Mouse (Mus musculus): ENCODE measurements around the gene Fam43a. TPM values are rescaled to one million over a fixed set of nuclear protein-coding genes. Genes with fewer than 3 reads are reported as not detected.

Fam43a gene
- polyA plus RNA-seq, 1 experiment from 2014 or later: 7.2 TPM

- DNase-seq (ENCODE audit: low spot score): no peak
- 34% methylated on average over 7 of the region's 7 CpGs for WGBS
- no peaks in the 10 kb centered on the region for H3K9me3 ChIP-seq (ENCODE audit: control insufficient read depth, low read length)
- 0 out of 2 replicates have a peak, but pooled peaks cover 3% of the 10 kb centered on the region for H3K4me1 ChIP-seq (replicated peaks; ENCODE audit: control insufficient read depth, insufficient read depth, low read length)
- ATAC-seq (replicated peaks; ENCODE audit: low FRiP score): no peak
- no peaks in the 10 kb centered on the region for H3K36me3 ChIP-seq (ENCODE audit: control insufficient read depth, insufficient read depth, low read length)
- H3K9ac ChIP-seq (ENCODE audit: low read depth, low read length): no peak overlapping the region
- H3K27me3 ChIP-seq (replicated peaks; ENCODE audit: control insufficient read depth, insufficient read depth, low read length): no peaks in the 10 kb centered on the region
- no peak overlapping the region for H3K27ac ChIP-seq (ENCODE audit: low read depth, low read length)
- H3K4me3 ChIP-seq (ENCODE audit: low read depth, low read length): no peak overlapping the region
- H3K4me2 ChIP-seq: no peak overlapping the region
Measured at GRCm38 (mm10) chr16:30590264-30591209, 9.0 kb upstream of the Fam43a start.

GRCm38 (mm10) chr16:30591990-30592389, 7.5 kb upstream of the Fam43a start:
- no peaks in the 10 kb centered on the region for H3K4me1 ChIP-seq (replicated peaks; ENCODE audit: control insufficient read depth, insufficient read depth, low read length)
- 45% methylated on average over 3 of the region's 3 CpGs for WGBS
- ATAC-seq (replicated peaks; ENCODE audit: low FRiP score) (no peak), DNase-seq (ENCODE audit: low spot score) (no peak)
- no peak overlapping the region for H3K27ac ChIP-seq (ENCODE audit: low read depth, low read length)
- no peak overlapping the region for H3K4me3 ChIP-seq (ENCODE audit: low read depth, low read length)
- H3K9me3 ChIP-seq (ENCODE audit: control insufficient read depth, low read length): no peaks in the 10 kb centered on the region
- H3K27me3 ChIP-seq (replicated peaks; ENCODE audit: control insufficient read depth, insufficient read depth, low read length): no peaks in the 10 kb centered on the region
- H3K4me2 ChIP-seq: no peak overlapping the region
- H3K9ac ChIP-seq (ENCODE audit: low read depth, low read length): no peak overlapping the region
- no peaks in the 10 kb centered on the region for H3K36me3 ChIP-seq (ENCODE audit: control insufficient read depth, insufficient read depth, low read length)

- 40% methylated on average over 3 of the region's 3 CpGs for WGBS
- H3K27ac ChIP-seq (ENCODE audit: low read depth, low read length): no peak overlapping the region
Measured at GRCm38 (mm10) chr16:30595356-30595755, 4.2 kb upstream of the Fam43a start.

GRCm38 (mm10) chr16:30595835-30596557, 3.5 kb upstream of the Fam43a start:
- DNase-seq (ENCODE audit: low spot score): no peak
- Histone ChIP-seq H3K9me3 (ENCODE audit: control insufficient read depth, low read length) (no peaks in the 10 kb centered on the region), H3K36me3 (ENCODE audit: control insufficient read depth, insufficient read depth, low read length) (no peaks in the 10 kb centered on the region), H3K4me1 (replicated peaks; ENCODE audit: control insufficient read depth, insufficient read depth, low read length) (peaks cover 5% of the 10 kb centered on the region), H3K4me3 (ENCODE audit: low read depth, low read length) (no peak overlapping the region), H3K4me2 (no peak overlapping the region), H3K27me3 (replicated peaks; ENCODE audit: control insufficient read depth, insufficient read depth, low read length) (peaks cover 16% of the 10 kb centered on the region), H3K27ac (ENCODE audit: low read depth, low read length) (no peak overlapping the region), H3K9ac (ENCODE audit: low read depth, low read length) (no peak overlapping the region)
- no peak for ATAC-seq (replicated peaks; ENCODE audit: low FRiP score)
- 64% methylated on average over 14 of the region's 14 CpGs for WGBS

More at GRCm38 (mm10) chr16:30595356-30595755, 4.2 kb upstream of the Fam43a start:
- no peak overlapping the region for H3K9ac ChIP-seq (ENCODE audit: low read depth, low read length)
- DNase-seq (ENCODE audit: low spot score) (no peak), ATAC-seq (replicated peaks; ENCODE audit: low FRiP score) (no peak)
- no peaks in the 10 kb centered on the region for H3K9me3 ChIP-seq (ENCODE audit: control insufficient read depth, low read length)
- no peak overlapping the region for H3K4me3 ChIP-seq (ENCODE audit: low read depth, low read length)
- no peak overlapping the region for H3K4me2 ChIP-seq
- peaks cover 10% of the 10 kb centered on the region for H3K27me3 ChIP-seq (replicated peaks; ENCODE audit: control insufficient read depth, insufficient read depth, low read length)
- H3K4me1 ChIP-seq (replicated peaks; ENCODE audit: control insufficient read depth, insufficient read depth, low read length): peaks cover 3% of the 10 kb centered on the region; the same call in 1 of the 2 replicates
- H3K36me3 ChIP-seq (ENCODE audit: control insufficient read depth, insufficient read depth, low read length): no peaks in the 10 kb centered on the region

- DNase-seq (ENCODE audit: low spot score): peak; percentile 82
- H3K36me3 ChIP-seq (ENCODE audit: control insufficient read depth, insufficient read depth, low read length): no peaks in the 10 kb centered on the region
- H3K9ac ChIP-seq (ENCODE audit: low read depth, low read length): no peak overlapping the region
- 13% methylated on average over 16 of the region's 16 CpGs for WGBS
- peaks cover 27% of the 10 kb centered on the region for H3K27me3 ChIP-seq (replicated peaks; ENCODE audit: control insufficient read depth, insufficient read depth, low read length)
- H3K27ac ChIP-seq (ENCODE audit: low read depth, low read length): no peak overlapping the region
- peak overlapping the region; percentile 43 for H3K4me2 ChIP-seq
- H3K9me3 ChIP-seq (ENCODE audit: control insufficient read depth, low read length): no peaks in the 10 kb centered on the region
- no peak overlapping the region for H3K4me3 ChIP-seq (ENCODE audit: low read depth, low read length)
- ATAC-seq (replicated peaks; ENCODE audit: low FRiP score): no peak
- H3K4me1 ChIP-seq (replicated peaks; ENCODE audit: control insufficient read depth, insufficient read depth, low read length): peaks cover 17% of the 10 kb centered on the region
Measured at GRCm38 (mm10) chr16:30596959-30597681, 2.4 kb upstream of the Fam43a start.

GRCm38 (mm10) chr16:30600431-30601045, 1.0 kb downstream of the Fam43a start:
- H3K27ac ChIP-seq (ENCODE audit: low read depth, low read length): no peak overlapping the region; the same call in 1 of the 2 replicates
- under 1% methylated on average over 53 of the region's 53 CpGs for WGBS
- DNase-seq (ENCODE audit: low spot score) (peak; percentile 64), ATAC-seq (replicated peaks; ENCODE audit: low FRiP score) (no peak)
- H3K4me2 ChIP-seq: peak overlapping the region; percentile 81
- peak overlapping the region; percentile 62 for H3K9ac ChIP-seq (ENCODE audit: low read depth, low read length)
- H3K4me3 ChIP-seq (ENCODE audit: low read depth, low read length): peak overlapping the region; percentile 64
- H3K36me3 ChIP-seq (ENCODE audit: control insufficient read depth, insufficient read depth, low read length): no peaks in the 10 kb centered on the region
- H3K9me3 ChIP-seq (ENCODE audit: control insufficient read depth, low read length): no peaks in the 10 kb centered on the region
- peaks cover 27% of the 10 kb centered on the region for H3K27me3 ChIP-seq (replicated peaks; ENCODE audit: control insufficient read depth, insufficient read depth, low read length)
- H3K4me1 ChIP-seq (replicated peaks; ENCODE audit: control insufficient read depth, insufficient read depth, low read length): peaks cover 27% of the 10 kb centered on the region

GRCm38 (mm10) chr16:30601046-30601832, 1.7 kb downstream of the Fam43a start:
- Histone ChIP-seq H3K9ac (ENCODE audit: low read depth, low read length) (peak overlapping the region; percentile 62), H3K4me2 (peak overlapping the region; percentile 81), H3K36me3 (ENCODE audit: control insufficient read depth, insufficient read depth, low read length) (no peaks in the 10 kb centered on the region), H3K4me1 (replicated peaks; ENCODE audit: control insufficient read depth, insufficient read depth, low read length) (peaks cover 27% of the 10 kb centered on the region), H3K9me3 (ENCODE audit: control insufficient read depth, low read length) (no peaks in the 10 kb centered on the region), H3K27me3 (replicated peaks; ENCODE audit: control insufficient read depth, insufficient read depth, low read length) (peaks cover 27% of the 10 kb centered on the region), H3K27ac (ENCODE audit: low read depth, low read length) (peak overlapping the region; percentile 45), H3K4me3 (ENCODE audit: low read depth, low read length) (peak overlapping the region; percentile 64)
- 7% methylated on average over 42 of the region's 42 CpGs for WGBS
- DNase-seq (ENCODE audit: low spot score): peak; percentile 70
- peak; percentile 13; the same call in 1 of the 2 replicates for ATAC-seq (replicated peaks; ENCODE audit: low FRiP score)
